Mouse (Mus musculus): ENCODE data around the gene Haghl.

Gene Haghl

GRCm38 (mm10) chr17:25786781-25787504 is 1.5 kb upstream of the Haghl start:
- no peak for DNase-seq (ENCODE audit: low read depth, low spot score)

GRCm38 (mm10) chr17:25786280-25786679 is 807 bp upstream of the Haghl start, which contains the start of gene Ccdc78:
TSS of gene Ccdc78 (plus strand) at chr17:25786580.
- no peak for DNase-seq (ENCODE audit: low read depth, low spot score)

- no peak for DNase-seq (ENCODE audit: low read depth, low spot score)
Observed at GRCm38 (mm10) chr17:25783861-25784574, 1.5 kb downstream of the Haghl start.

GRCm38 (mm10) chr17:25783086-25783485 is 2.4 kb downstream of the Haghl start:
- no peak for DNase-seq (ENCODE audit: low read depth, low spot score)

- DNase-seq (ENCODE audit: low read depth, low spot score) = no peak
Observed at GRCm38 (mm10) chr17:25781339-25781738, 4.1 kb downstream of the Haghl start.

- DNase-seq (ENCODE audit: low read depth, low spot score) = no peak
Observed at GRCm38 (mm10) chr17:25777948-25778347, 7.5 kb downstream of the Haghl start.

- DNase-seq (ENCODE audit: low read depth, low spot score) = no peak
Observed at GRCm38 (mm10) chr17:25775318-25776062, 10.0 kb downstream of the Haghl start.

- peak; percentile 98 for DNase-seq (ENCODE audit: low read depth, low spot score)
Observed at GRCm38 (mm10) chr17:25773549-25774120, 11.8 kb downstream of the Haghl start, which contains the start of gene Narfl. TSS of gene Narfl (plus strand) at chr17:25773776.

- no peak for DNase-seq (ENCODE audit: low read depth, low spot score)
Observed at GRCm38 (mm10) chr17:25769331-25769730, 16.1 kb downstream of the Haghl start.

GRCm38 (mm10) chr17:25765886-25766285 is 19.6 kb downstream of the Haghl start:
- DNase-seq (ENCODE audit: low read depth, low spot score) = peak; percentile 52

GRCm38 (mm10) chr17:25762591-25762990 is 22.9 kb downstream of the Haghl start:
- no peak for DNase-seq (ENCODE audit: low read depth, low spot score)

GRCm38 (mm10) chr17:25761561-25761970 is 23.9 kb downstream of the Haghl start:
- DNase-seq (ENCODE audit: low read depth, low spot score) = no peak

- no peak for DNase-seq (ENCODE audit: low read depth, low spot score)
Observed at GRCm38 (mm10) chr17:25760148-25760547, 25.3 kb downstream of the Haghl start.

GRCm38 (mm10) chr17:25757691-25758090 is 27.8 kb downstream of the Haghl start:
- DNase-seq (ENCODE audit: low read depth, low spot score) = no peak

- no peak for DNase-seq (ENCODE audit: low read depth, low spot score)
Observed at GRCm38 (mm10) chr17:25756378-25757242, 28.9 kb downstream of the Haghl start.

- peak; percentile 22 for DNase-seq (ENCODE audit: low read depth, low spot score)
Observed at GRCm38 (mm10) chr17:25755627-25756377, 29.7 kb downstream of the Haghl start.

- DNase-seq (ENCODE audit: low read depth, low spot score) = no peak
Observed at GRCm38 (mm10) chr17:25755086-25755485, 30.4 kb downstream of the Haghl start.

- DNase-seq (ENCODE audit: low read depth, low spot score) = no peak
Observed at GRCm38 (mm10) chr17:25754241-25754640, 31.2 kb downstream of the Haghl start, which contains the start of gene Msln. TSS of gene Msln (minus strand) at chr17:25754378.

GRCm38 (mm10) chr17:25751446-25751845 is 34.0 kb downstream of the Haghl start:
- no peak for DNase-seq (ENCODE audit: low read depth, low spot score)

GRCm38 (mm10) chr17:25749314-25749713 is 36.2 kb downstream of the Haghl start:
- no peak for DNase-seq (ENCODE audit: low read depth, low spot score)
